Mouse (Mus musculus): ENCODE data around the gene Card10.
A peak's percentile ranks its signal among the peaks of the same experiment; 100 is the strongest.

- no peak for TF ChIP-seq MYOD1 (IDR thresholded peaks at IDR 0.05; ENCODE audit: control insufficient read depth, insufficient read length, low read depth)
- TF ChIP-seq FOSL1 (IDR thresholded peaks at IDR 0.05; ENCODE audit: insufficient read depth, low read length, poor library complexity, severe bottlenecking) = peak; percentile 34
- no peak for TF ChIP-seq CTCF (IDR thresholded peaks at IDR 0.05; ENCODE audit: control insufficient read depth, insufficient read depth, insufficient read length)
These were observed 4.3 kb upstream of the Card10 start for GRCm38 (mm10) chr15:78807141-78807540.

Data from C2C12 (cell line).